Comparison of ENCODE assay signal across 15 mouse cellular contexts in the genomic region with DNA sequence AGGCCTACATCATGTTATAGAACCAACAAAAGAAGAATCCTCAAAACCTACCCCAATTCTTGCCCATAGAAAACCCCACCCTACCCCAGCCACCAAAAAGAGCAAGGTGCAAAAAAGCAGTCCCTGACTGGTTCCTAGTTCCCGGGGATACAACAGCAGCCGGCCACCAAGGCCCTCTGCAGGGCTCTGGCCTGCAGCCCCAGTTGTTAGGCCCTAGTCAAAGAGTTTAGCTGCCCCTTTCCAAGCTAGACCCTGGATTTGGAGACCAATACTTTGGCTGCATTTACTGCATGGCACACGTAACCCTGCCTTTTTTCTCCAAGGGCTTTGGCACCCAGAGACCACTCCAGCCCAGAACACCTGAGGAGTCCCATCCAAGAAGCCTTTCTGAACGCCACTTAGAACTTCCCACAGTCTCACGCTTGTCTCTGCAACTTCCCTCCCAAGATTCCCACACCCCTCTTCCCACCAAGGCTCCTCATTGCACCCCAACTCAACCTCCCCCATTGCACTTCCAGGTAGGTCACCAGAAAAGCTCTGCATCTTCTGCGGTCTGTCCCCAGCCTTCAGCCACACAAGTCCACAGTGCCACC. TPM values are rescaled to one million over a fixed set of nuclear protein-coding genes. Genes with fewer than 3 reads are reported as not detected.
DNase-seq lines count a peak whose midpoint lies in the region; ATAC-seq and TF ChIP-seq lines count a peak whose summit lies in the region.
"Had no signal": no experiment of that assay in that cellular context is flagged by ENCODE, and none has a peak within 500 bp of the region (broad histone marks: within the 10 kb centered on the region; RNA-seq: fewer than 3 reads in every experiment).

No protein-coding gene starts in this region.

- H3K4me1 ChIP-seq in hindbrain, postnatal 0 days (ENCODE audit: insufficient read depth, low read length), result no peaks in the 10 kb centered on the region
- peaks cover 21% of the 10 kb centered on the region for H3K4me1 ChIP-seq in midbrain, embryonic 15.5 days
- peaks cover 25% of the 10 kb centered on the region for H3K4me1 ChIP-seq in intestine, embryonic 16.5 days (ENCODE audit: control insufficient read depth, insufficient read depth, low read length)

- no peak for TF ChIP-seq CTCF in hindbrain, postnatal 0 days (IDR thresholded peaks at IDR 0.05; ENCODE audit: low read depth)

- ATAC-seq in hindbrain, postnatal 0 days, result no peak
- no peak for ATAC-seq in midbrain, embryonic 15.5 days (replicated peaks)
- ATAC-seq in intestine, embryonic 16.5 days, result no peak

- no peaks in the 10 kb centered on the region for H3K36me3 ChIP-seq in hindbrain, postnatal 0 days (ENCODE audit: insufficient read depth, low read length)
- no peaks in the 10 kb centered on the region for H3K36me3 ChIP-seq in midbrain, embryonic 15.5 days (replicated peaks)
- no peaks in the 10 kb centered on the region for H3K36me3 ChIP-seq in intestine, embryonic 16.5 days (ENCODE audit: control insufficient read depth, insufficient read depth, low read length)

- WGBS in hindbrain, postnatal 0 days, result 30% methylated on average over 6 of the region's 6 CpGs
- WGBS in midbrain, embryonic 15.5 days, result 29% methylated on average over 6 of the region's 6 CpGs
- WGBS in intestine, embryonic 16.5 days, result 34% methylated on average over 6 of the region's 6 CpGs

- no peaks in the 10 kb centered on the region for H3K9me3 ChIP-seq in hindbrain, postnatal 0 days (ENCODE audit: low read length)
- H3K9me3 ChIP-seq in midbrain, embryonic 15.5 days, result no peaks in the 10 kb centered on the region
- no peaks in the 10 kb centered on the region for H3K9me3 ChIP-seq in intestine, embryonic 16.5 days (ENCODE audit: control insufficient read depth, low read length)

- H3K9ac ChIP-seq in hindbrain, postnatal 0 days (replicated peaks; ENCODE audit: low read length), result 0 out of 2 replicates have a peak overlapping the region, but pooled peaks have one; percentile 3
- H3K9ac ChIP-seq in midbrain, embryonic 15.5 days, result no peak overlapping the region
- H3K9ac ChIP-seq in intestine, embryonic 16.5 days (ENCODE audit: low read depth, low read length), result no peak overlapping the region
- H3K9ac ChIP-seq: lung, embryonic 14.5 days had no signal

- peak overlapping the region; percentile 41 for H3K4me2 ChIP-seq in hindbrain, postnatal 0 days (ENCODE audit: low read depth, low read length)
- H3K4me2 ChIP-seq in midbrain, embryonic 15.5 days, result no peak overlapping the region
- H3K4me2 ChIP-seq in intestine, embryonic 16.5 days (ENCODE audit: low read depth, low read length), result no peak overlapping the region

- H3K4me3 ChIP-seq in hindbrain, postnatal 0 days (ENCODE audit: low read length), result peak overlapping the region; percentile 35; the same call in 1 of the 2 replicates
- peak overlapping the region; percentile 29; the same call in 1 of the 2 replicates for H3K4me3 ChIP-seq in midbrain, embryonic 15.5 days
- no peak overlapping the region for H3K4me3 ChIP-seq in intestine, embryonic 16.5 days (ENCODE audit: low read length)

- peaks cover 83% of the 10 kb centered on the region for H3K27me3 ChIP-seq in hindbrain, postnatal 0 days (ENCODE audit: insufficient read depth, low read length)
- peaks cover 86% of the 10 kb centered on the region for H3K27me3 ChIP-seq in midbrain, embryonic 15.5 days (replicated peaks)
- H3K27me3 ChIP-seq in intestine, embryonic 16.5 days (replicated peaks; ENCODE audit: control insufficient read depth, insufficient read depth, low read length), result peaks cover 88% of the 10 kb centered on the region

- DNase-seq in R1 (ENCODE audit: low read depth, low spot score), result peak; percentile 15
- peak; percentile 31 for DNase-seq in embryo, embryonic 11 days
- no peak for DNase-seq in hindbrain, postnatal 0 days (ENCODE audit: low spot score)
- no peak for DNase-seq in lung, postnatal 36 days
- no peak for DNase-seq in adrenal gland, postnatal 14 days
- DNase-seq: cerebellum, adult 9-10 months; kidney, adult 11 months; left cerebral cortex, postnatal 4 days; lung, embryonic 14.5 days had no signal

- H3K27ac ChIP-seq in hindbrain, postnatal 0 days, result no peak overlapping the region
- no peak overlapping the region for H3K27ac ChIP-seq in midbrain, embryonic 15.5 days
- H3K27ac ChIP-seq in intestine, embryonic 16.5 days (ENCODE audit: low read length), result no peak overlapping the region
- H3K27ac ChIP-seq: stomach, postnatal 0 days had no signal

RNA-seq across cellular contexts. Expression of a gene that starts 2.1 kb away (rescaled TPM):
- 17.3 and 21.1 TPM in 2 replicates for total RNA-seq in hindbrain, postnatal 0 days (2014; rRNA removed)
- 2.1 and 2.2 TPM in 2 replicates for polyA plus RNA-seq in hindbrain, postnatal 0 days (2015; fragmentation: Nextera tagmentation; extraction: Ambion mirVana)
- 1.5 and 1.7 TPM in 2 replicates for polyA plus RNA-seq in midbrain, embryonic 15.5 days (2015; fragmentation: Nextera tagmentation; extraction: Ambion mirVana)
- polyA plus RNA-seq in intestine, embryonic 16.5 days (2015; fragmentation: Nextera tagmentation; extraction: Ambion mirVana), result 0.04 TPM in 1 of 2 replicates, not detected in the other
- total RNA-seq in adrenal gland, postnatal 14 days (2021), result not detected in 2 replicates
- total RNA-seq: CH12.LX had no signal
- polyA plus RNA-seq: gonadal fat pad, adult 2 months; heart, postnatal 0 days; stomach, postnatal 0 days had no signal

Comparison
In these comparisons a context has a peak if more than half of its experiments do, and no peak if none do; other contexts are left out.
1. DNase-seq: peak in R1 (single experiment) and embryo, embryonic 11 days (single experiment); none in hindbrain, postnatal 0 days (single experiment), lung, postnatal 36 days (single experiment) and adrenal gland, postnatal 14 days (single experiment).